Mouse (Mus musculus) A20 (cell line): ENCODE data around the gene Recql5.

Experiments used
- DNase-seq: peaks from one replicate; pipeline ENCODE4 v3.0.0-alpha.2; 2011; ENCODE audit warnings: low read depth, low spot score

Recql5 gene

GRCm38 (mm10) chr11:115939690-115940329, 6.5 kb upstream of the Recql5 start:
- DNase-seq, result peak; percentile 75

GRCm38 (mm10) chr11:115933747-115934110, 452 bp upstream of the Recql5 start:
- DNase-seq, result no peak

DNA sequence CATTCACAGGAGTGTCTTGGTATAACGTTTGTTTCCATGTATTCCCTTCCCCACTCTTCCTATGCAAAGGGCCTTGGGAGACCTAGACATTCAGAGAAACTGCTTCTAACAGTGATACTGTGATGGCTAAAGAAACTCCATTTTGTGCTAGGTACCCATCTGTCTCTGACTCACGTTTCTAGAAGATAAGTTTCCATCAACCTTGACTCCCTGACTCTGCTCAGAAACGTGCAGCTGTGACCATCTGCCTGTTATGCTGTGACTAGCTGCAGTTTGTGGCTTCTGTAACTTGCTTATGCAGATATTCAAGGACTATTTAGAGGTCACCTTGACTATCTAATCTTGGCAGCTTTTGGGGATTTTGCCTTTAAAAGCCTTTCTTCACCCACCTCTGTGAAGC, 2.0 kb downstream of the Recql5 start:
- no peak for DNase-seq

DNA sequence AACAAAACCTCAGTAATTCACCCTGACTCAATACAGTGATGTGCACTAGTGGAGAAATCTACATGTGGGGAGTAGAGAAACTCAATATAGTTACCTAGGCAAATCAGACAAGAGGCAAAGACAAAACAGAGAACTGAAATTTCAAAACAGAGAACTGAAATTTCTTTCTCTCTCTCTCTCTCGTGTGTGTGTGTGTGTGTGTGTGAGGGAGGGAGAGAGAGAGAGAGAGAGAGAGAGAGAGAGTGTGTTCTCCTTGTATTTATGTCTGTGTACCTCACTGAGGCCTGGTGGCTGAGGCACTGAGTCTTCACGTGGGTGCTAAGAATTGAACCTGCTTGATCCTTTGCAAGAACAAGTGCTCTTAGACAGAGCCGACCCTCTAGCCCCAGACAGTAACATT, 3.5 kb downstream of the Recql5 start:
- peak; percentile 86 for DNase-seq

DNA sequence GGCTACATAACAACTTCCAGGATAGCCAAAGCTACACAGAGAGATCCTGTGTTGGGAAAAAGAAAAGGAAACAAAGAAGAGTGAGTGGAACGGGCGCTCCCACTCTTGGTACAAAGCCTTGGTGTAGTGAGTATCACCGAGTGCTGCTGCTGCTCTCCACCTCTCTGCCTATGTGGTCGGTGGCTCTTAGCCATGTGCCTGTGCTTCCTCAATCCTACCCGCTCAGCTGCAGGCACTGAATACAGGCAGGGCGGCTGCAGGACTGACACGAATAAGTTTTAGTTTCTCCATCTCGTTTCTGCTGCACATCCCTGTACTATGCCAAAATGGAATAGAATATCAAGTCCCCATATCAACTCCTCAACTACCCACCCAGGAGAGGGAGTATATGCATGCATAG, 4.2 kb downstream of the Recql5 start:
- DNase-seq, result peak; percentile 77

GRCm38 (mm10) chr11:115921986-115922385, 11.3 kb downstream of the Recql5 start:
- DNase-seq, result no peak

- peak; percentile 79 for DNase-seq
Measured at GRCm38 (mm10) chr11:115920110-115920818, 13.0 kb downstream of the Recql5 start.

- no peak for DNase-seq
Measured at GRCm38 (mm10) chr11:115919073-115919472, 14.2 kb downstream of the Recql5 start.

- DNase-seq, result no peak
Measured at GRCm38 (mm10) chr11:115918637-115919036, 14.6 kb downstream of the Recql5 start.

GRCm38 (mm10) chr11:115916579-115916978, 16.7 kb downstream of the Recql5 start:
- no peak for DNase-seq

DNA sequence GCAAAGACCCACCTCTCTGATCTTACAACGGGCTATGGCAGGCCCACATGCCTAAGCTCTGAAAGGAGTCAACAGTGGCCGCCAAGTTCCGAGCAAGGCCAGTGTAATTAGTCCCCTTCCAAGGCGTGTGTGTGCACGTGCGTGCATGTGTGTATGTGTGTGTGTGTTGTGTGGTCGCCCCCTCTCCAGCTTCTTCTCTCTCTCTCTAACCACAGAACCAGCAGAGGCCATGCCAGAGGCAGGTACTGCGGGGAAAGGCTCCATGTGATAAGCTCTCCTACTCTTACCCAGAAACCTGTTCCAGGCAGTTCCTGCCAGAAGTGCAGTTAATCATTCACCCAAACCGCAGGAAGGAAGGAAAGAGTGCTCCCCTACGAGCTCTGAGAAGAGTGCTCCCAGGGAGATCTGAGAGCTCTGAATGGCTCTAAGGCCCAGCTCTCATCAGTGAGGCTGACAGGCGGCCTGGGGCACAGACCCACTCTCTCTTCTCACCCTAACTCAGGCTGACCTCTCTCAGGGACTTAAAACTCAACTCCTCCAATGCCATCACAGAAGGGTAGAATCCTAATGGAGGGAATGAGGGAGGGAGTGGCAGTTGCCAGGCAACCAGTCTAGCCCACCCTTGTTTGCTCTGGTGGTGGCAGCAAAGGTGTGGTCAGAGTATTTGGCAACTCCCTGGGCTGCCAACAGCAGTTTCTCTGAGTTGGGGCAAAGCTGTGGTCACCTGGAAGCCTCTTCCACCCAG, 21.5 kb downstream of the Recql5 start, which contains the start of gene Smim6:
Gene Smim6, plus strand, starts transcription at position 386 of the 745 bp plus-strand sequence.
- no peak for DNase-seq

DNA sequence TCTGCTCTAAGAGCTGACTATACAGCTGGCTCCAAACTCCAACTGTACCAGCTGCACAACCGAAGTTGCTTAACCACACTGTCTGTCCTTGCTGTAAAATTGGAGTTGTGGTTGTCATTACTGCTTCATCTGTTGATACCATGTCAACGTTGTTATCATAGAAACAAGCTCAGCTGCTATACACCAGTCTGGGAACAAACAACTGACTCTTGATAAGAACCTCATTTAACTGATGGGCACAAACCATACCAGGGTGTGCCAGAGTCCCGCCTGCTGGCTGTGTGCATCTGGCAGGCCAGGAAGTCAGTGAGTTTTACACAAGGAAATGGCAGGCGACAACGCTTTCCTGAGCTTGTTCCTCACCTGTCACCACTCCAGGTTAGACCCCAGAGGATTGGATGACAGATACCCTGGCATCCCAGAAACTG, 22.1 kb downstream of the Recql5 start:
- no peak for DNase-seq

GRCm38 (mm10) chr11:115906521-115906920, 26.8 kb downstream of the Recql5 start:
- DNase-seq, result no peak

DNA sequence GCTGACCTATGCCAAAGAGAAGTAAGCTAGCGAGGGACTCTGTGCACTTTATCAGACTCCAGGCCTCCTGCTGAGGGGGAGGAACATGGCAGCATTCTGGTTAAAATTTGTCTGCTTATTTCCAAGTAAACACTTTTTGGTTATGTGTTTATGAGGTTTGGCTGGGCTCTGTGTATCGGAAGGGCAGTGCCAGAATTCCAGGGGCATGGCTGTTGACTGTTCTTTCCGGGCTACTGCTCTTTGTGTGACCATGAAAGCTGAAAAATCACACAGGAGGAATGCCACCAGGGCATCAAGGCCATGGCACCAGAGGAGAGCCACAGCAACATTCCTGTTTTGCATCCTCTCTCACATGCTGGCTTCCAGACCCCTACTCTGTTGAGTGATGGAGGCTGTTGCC, 27.2 kb downstream of the Recql5 start:
- DNase-seq, result no peak

DNA sequence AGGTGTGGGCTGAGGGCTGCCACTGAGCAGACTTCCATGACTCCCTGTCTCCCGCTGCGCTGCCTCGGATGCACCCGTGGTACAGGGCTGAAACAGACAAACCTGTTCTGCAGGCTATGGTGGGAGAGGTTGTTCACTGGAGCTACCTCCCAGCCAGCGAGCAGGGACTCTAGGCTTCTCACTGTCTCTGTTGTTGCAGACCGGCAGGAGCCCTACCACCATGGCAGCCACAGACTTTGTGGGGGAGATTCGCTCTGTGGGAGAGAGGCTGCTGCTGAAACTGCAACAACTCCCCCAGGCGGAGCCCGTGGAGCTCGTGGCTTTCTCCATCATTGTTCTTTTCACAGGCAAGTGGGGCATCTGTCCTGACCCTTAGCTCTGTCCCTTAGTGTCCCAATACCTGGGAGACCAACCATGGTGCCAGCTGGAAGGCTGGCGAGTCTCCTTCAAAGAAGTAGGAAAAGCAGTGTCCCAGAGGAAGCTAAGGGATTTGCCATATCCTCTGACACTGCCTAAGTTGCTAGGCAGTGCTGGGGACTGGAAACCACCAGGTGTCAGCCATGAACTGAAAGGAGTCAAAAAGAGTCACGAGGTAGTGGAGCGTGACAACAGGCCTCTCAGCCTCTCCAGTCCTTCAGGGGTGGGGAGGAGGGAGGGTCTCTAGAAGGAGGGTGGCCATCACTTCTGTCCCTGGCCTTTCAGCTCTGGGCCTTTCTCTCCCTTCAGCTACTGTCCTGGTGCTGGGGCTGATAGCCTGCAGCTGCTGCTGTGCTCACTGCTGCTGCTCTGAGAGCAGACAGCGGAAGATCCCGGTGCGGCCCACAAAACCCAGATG, 28.1 kb downstream of the Recql5 start:
- DNase-seq, result no peak

DNA sequence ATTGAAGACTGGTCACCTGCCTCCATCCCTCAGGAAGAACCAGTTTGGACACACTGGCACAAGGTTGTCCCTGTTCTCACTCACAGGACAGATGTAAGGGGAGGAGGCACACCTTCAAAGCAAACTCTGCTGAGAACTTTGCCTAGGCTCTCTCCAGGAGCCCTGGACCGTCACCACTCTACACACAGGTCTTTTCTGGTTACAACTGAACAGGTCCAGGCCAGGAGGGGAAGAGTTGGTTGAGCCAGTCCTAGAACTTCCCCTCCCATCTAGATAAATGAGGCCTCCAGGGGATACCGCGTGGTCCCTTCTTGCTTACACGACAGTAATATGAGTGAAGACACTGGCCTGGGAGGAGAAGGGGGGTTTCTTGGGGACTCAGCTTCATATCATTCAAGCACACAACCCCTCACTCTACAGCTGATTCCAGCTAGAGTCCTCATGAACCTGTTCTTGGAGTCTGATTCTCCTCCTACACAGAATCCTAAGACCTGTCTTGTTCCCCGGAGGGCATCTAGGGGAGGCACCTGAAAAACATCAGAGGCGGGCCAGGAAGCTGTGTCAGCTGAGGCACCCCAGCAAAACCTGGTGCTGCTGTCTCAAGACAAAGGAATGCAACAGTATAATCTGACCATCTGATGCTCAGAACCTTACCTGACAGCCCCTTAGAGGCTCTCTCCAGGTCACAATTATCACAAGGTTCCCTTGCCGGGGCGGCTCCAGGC, 28.9 kb downstream of the Recql5 start:
- no peak for DNase-seq

DNA sequence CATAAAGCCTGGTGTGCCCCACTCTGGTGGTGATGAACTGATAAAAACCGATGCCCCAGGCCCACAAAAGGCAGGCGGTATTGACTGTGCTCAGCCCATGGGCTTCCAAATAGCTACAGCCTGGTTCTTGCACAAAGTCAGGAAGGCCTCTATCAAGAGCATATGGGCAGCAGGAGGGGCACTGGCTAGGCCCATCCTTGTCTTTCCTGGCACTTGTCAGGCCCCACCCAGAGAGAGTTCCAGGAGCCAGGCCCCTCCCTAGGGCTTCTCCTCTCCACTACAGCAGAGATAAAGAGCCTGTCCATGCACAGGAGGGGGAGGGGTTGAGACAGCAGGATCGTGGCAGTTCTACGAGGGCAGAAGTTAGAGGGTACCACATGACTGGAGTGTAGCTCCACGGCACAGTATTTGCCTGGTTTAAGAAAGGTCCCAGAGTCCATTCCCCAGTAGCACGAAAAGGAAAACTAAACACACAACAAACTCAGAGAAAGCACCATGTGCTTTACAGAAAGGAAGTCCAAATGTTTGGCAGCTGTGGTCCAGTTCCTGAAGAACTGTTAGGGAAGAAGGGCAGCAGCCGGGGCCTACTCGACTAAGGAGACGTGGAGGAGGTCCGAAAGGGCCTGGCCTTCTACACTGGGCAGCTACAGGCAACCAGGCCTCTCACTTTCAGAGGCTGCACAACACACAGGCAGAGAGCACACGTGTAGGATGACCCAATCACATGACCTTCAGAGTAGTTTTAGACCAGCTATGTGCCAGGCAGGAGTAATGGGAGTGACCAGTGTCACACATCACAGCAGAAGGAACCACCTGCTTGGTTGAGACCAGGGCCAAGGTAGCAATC, 29.7 kb downstream of the Recql5 start:
- no peak for DNase-seq

- no peak for DNase-seq
Measured at GRCm38 (mm10) chr11:115902831-115903230, 30.4 kb downstream of the Recql5 start.

DNA sequence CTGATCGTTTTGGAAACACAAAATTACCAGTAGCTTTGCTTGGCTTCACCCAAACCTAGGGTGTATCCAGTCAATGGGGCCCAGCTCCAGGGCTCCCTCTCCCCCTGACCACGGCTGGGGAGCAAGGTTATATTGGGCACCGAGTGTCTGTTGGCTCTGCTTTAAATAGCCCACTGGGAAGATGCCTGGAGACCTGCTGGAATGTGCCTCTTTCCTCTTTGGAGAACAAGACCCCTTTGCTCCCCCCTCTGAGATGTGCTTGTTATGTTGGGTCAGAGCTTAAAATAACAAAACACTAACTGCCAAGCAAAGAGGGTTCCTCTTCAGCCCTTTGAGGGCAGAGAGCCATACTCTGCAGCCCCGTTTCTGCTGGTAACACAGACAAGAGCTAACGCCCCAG, 31.1 kb downstream of the Recql5 start:
- DNase-seq, result no peak
